Mouse (Mus musculus) ES-E14 (cell line): ENCODE measurements at regions not wholly inside any gene's neighbourhood (a gene's known extent, or its start where the extent isn't known, plus 50 kb on each side); places are given as distances from the start of the nearest gene placed in this dataset.

Experiments used
- DNase-seq: peaks from one replicate; pipeline ENCODE4 v3.0.0-alpha.2; 2013; ENCODE audit warnings: low read depth, low spot score
- H3K27ac ChIP-seq: 2 replicates; pipeline ENCODE4 v1.5.1; 2012; ENCODE audit warnings: low read depth, mild to moderate bottlenecking, low read length, moderate library complexity, mixed read lengths; ENCODE audit not compliant: poor library complexity, insufficient read depth, severe bottlenecking
- H3K36me3 ChIP-seq: 2 replicates; pipeline ENCODE4 v1.6.1; 2012; ENCODE audit warnings: mild to moderate bottlenecking, low read length, moderate library complexity, mixed read lengths; ENCODE audit not compliant: control insufficient read depth, poor library complexity, insufficient read depth, severe bottlenecking
- H3K4me1 ChIP-seq, 2 experiments: fragments of 150-350 bp in 1 of 2; sonication (generic) in 1 of 2; 2 replicates each; pipeline ENCODE4 v1.6.1; 2012; ENCODE audit warnings: low read length in 2 of 2, mild to moderate bottlenecking in 1 of 2, mixed read lengths in 1 of 2; ENCODE audit not compliant: control insufficient read depth in 2 of 2, insufficient read depth in 2 of 2, poor library complexity in 1 of 2
- H3K4me3 ChIP-seq, 2 experiments: fragments of 150-350 bp in 1 of 2; sonication (generic) in 1 of 2; 2 replicates each; pipeline ENCODE4 v1.5.1; 2012; ENCODE audit warnings: low read length in 2 of 2, low read depth in 1 of 2, mild to moderate bottlenecking in 1 of 2, mixed read lengths in 1 of 2; ENCODE audit not compliant: insufficient read depth in 1 of 2, poor library complexity in 1 of 2, severe bottlenecking in 1 of 2
- H3K9ac ChIP-seq: 2 replicates; pipeline ENCODE4 v1.6.1; 2012; ENCODE audit warnings: low read depth, mild to moderate bottlenecking, low read length, mixed read lengths; ENCODE audit not compliant: poor library complexity, insufficient read depth, severe bottlenecking
- H3K9me3 ChIP-seq: fragments of 150-350 bp; sonication (generic); 2 replicates; pipeline ENCODE4 v1.6.1; 2012; ENCODE audit warnings: low read depth, mild to moderate bottlenecking, low read length; ENCODE audit not compliant: control insufficient read depth, insufficient read depth
- CHD2 ChIP-seq: IDR thresholded peaks from 2 replicates; pipeline ENCODE4 v1.6.1; 2014; ENCODE audit warnings: mild to moderate bottlenecking, low read depth, low read length, inconsistent platforms
- HCFC1 ChIP-seq: IDR thresholded peaks from 2 replicates; pipeline ENCODE4 v1.6.1; 2012; ENCODE audit warnings: low read length, inconsistent platforms, borderline replicate concordance; ENCODE audit not compliant: insufficient read depth
- MAFK ChIP-seq: IDR thresholded peaks from 2 replicates; pipeline ENCODE4 v1.6.1; 2014; ENCODE audit warnings: mild to moderate bottlenecking, low read depth, low read length, inconsistent platforms; ENCODE audit not compliant: insufficient read depth
- ZC3H11A ChIP-seq: IDR thresholded peaks from 2 replicates; pipeline ENCODE4 v1.6.1; 2012; ENCODE audit warnings: low read depth, mild to moderate bottlenecking, inconsistent platforms, low read length, borderline replicate concordance
- ZNF384 ChIP-seq: IDR thresholded peaks from 2 replicates; pipeline ENCODE4 v1.6.1; 2012; ENCODE audit warnings: low read depth, low read length, inconsistent platforms
- in situ Hi-C, 2 experiments: fragments of 600-800 bp; cut with MboI; formaldehyde crosslinking; loops; one replicate each; pipeline ENCODE4 v1.15.1; 2025; ENCODE audit warnings: low sequenced_read_pairs in 2 of 2, inconsistent platforms in 1 of 2; ENCODE audit not compliant: unreplicated experiment in 2 of 2

GRCm38 (mm10) chr8:82665131-82665530, 108.8 kb downstream of the Zfp330 start:
- TF ChIP-seq CHD2 (no peak), HCFC1 (no peak), ZC3H11A (no peak), ZNF384 (no peak)
- no peak for DNase-seq
- no peaks in the 10 kb centered on the region for H3K9me3 ChIP-seq
- no peaks in the 10 kb centered on the region for H3K36me3 ChIP-seq
- no peak overlapping the region for H3K9ac ChIP-seq
- no peak overlapping the region for H3K4me3 ChIP-seq
- in situ Hi-C loops: no loop called here
- no peak overlapping the region for H3K27ac ChIP-seq
- H3K4me1 ChIP-seq: no peaks in the 10 kb centered on the region

GRCm38 (mm10) chr8:82640502-82640901, 133.5 kb downstream of the Zfp330 start:
- in situ Hi-C loops: no loop called here
- no peak overlapping the region for H3K4me3 ChIP-seq
- H3K36me3 ChIP-seq: no peaks in the 10 kb centered on the region
- no peak overlapping the region for H3K27ac ChIP-seq
- TF ChIP-seq HCFC1 (no peak), MAFK (no peak), ZC3H11A (no peak), ZNF384 (no peak), CHD2 (no peak)
- no peaks in the 10 kb centered on the region for H3K9me3 ChIP-seq
- DNase-seq: no peak
- H3K4me1 ChIP-seq: no peaks in the 10 kb centered on the region
- H3K9ac ChIP-seq: no peak overlapping the region

- H3K27ac ChIP-seq: no peak overlapping the region
- no peaks in the 10 kb centered on the region for H3K36me3 ChIP-seq
- no peak for DNase-seq
- H3K9me3 ChIP-seq: no peaks in the 10 kb centered on the region
- no peaks in the 10 kb centered on the region for H3K4me1 ChIP-seq
- no peak for TF ChIP-seq MAFK
- no peak for TF ChIP-seq CHD2
- TF ChIP-seq ZNF384: no peak
- TF ChIP-seq ZC3H11A: no peak
- H3K4me3 ChIP-seq: no peak overlapping the region
- in situ Hi-C loops: no loop called here
- no peak overlapping the region for H3K9ac ChIP-seq
Observed at GRCm38 (mm10) chr8:82630486-82630885, 143.5 kb downstream of the Zfp330 start.

GRCm38 (mm10) chr8:82623791-82624431, 150.0 kb downstream of the Zfp330 start:
- H3K36me3 ChIP-seq: no peaks in the 10 kb centered on the region
- in situ Hi-C loops: no loop called here
- no peak overlapping the region for H3K9ac ChIP-seq
- no peaks in the 10 kb centered on the region for H3K4me1 ChIP-seq
- H3K4me3 ChIP-seq: no peak overlapping the region
- no peaks in the 10 kb centered on the region for H3K9me3 ChIP-seq
- no peak for DNase-seq
- TF ChIP-seq ZNF384 (no peak), CHD2 (no peak), ZC3H11A (no peak), HCFC1 (no peak)
- H3K27ac ChIP-seq: no peak overlapping the region

GRCm38 (mm10) chr8:82618668-82619067, 155.3 kb downstream of the Zfp330 start:
- TF ChIP-seq ZNF384: no peak
- TF ChIP-seq ZC3H11A: no peak
- no peak for TF ChIP-seq MAFK
- no peak for TF ChIP-seq CHD2
- no peak for TF ChIP-seq HCFC1
- no peaks in the 10 kb centered on the region for H3K36me3 ChIP-seq
- H3K4me1 ChIP-seq: no peaks in the 10 kb centered on the region
- H3K27ac ChIP-seq: no peak overlapping the region
- H3K9me3 ChIP-seq: no peaks in the 10 kb centered on the region
- in situ Hi-C loops: no loop called here
- H3K9ac ChIP-seq: no peak overlapping the region
- DNase-seq: no peak
- no peak overlapping the region for H3K4me3 ChIP-seq
